Mouse (Mus musculus) frontal cortex, adult 2 months (tissue): ENCODE measurements around the gene Eya2. TPM values are rescaled to one million over a fixed set of nuclear protein-coding genes. Genes with fewer than 3 reads are reported as not detected.
"Not testable (repeated sequence)": the region's sequence is repeated elsewhere in the genome, so short reads cannot be mapped to it uniquely, and the experiment has no call there.

ENCODE experiments used
- DNase-seq, 2 experiments: peaks; one replicate each; pipeline ENCODE4 v3.0.0; 2022; ENCODE audit warnings: low spot score in 1 of 2; ENCODE audit errors: extremely low spot score in 1 of 2
- polyA plus RNA-seq: library from polyadenylated mRNA; depleted of rRNA; stranded (reverse); fragments of >200 nt; gene quantifications from 2 replicates; pipeline ENCODE4 v1.2.3, GENCODE M21; 2012; rRNA removed

The Eya2 gene
- polyA plus RNA-seq: 11.9 and 17.1 TPM in 2 replicates

- DNase-seq: no peak
Observed at GRCm38 (mm10) chr2:165594907-165595675, at the start of gene Eya2. Eya2 (plus strand) TSS chr2:165595032.

DNA sequence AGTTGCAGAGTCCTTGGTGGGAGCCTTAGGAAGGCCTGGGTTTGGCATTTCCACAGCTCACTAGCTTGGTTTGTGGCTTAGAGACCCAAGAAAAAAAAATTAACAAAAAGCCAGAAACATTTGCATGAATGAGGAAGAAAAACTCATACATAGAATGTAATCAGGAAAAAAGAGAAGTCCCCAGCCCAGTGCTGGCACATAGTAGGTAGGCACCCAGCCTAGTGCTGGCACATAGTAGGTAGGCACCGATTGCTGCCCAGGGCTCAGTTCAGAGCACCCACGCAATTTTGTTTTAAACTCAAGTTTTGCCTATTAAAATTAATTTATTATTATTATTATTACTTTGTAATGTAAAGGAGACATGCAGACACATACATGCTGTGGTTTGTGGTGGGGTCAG lies 49.1 kb upstream of the Eya2 start:
- no peak for DNase-seq

DNA sequence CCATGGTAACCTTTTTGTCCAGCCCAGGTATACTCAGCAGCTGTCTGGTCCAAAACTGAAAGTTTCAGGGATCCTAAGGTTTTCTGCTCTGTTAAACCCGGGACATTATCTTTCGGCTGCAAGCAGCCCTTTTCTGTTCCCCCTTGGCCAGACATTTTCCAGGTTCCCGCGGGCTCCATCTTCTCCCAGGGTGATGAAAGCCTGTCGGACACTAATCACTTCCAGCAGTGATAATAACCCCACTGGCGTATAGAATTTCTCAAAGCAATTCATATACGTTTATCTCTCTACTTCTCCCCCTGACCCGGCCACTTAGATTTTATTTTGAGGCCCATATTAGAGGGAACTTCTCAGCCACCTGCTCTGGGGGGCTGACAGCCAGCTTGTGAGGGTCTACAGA lies 48.5 kb upstream of the Eya2 start:
- no peak for DNase-seq

GRCm38 (mm10) chr2:165547410-165547809 lies 47.4 kb upstream of the Eya2 start:
- peak; percentile 15 to 36 for DNase-seq

GRCm38 (mm10) chr2:165548627-165549026 lies 46.2 kb upstream of the Eya2 start:
- no peak for DNase-seq

DNA sequence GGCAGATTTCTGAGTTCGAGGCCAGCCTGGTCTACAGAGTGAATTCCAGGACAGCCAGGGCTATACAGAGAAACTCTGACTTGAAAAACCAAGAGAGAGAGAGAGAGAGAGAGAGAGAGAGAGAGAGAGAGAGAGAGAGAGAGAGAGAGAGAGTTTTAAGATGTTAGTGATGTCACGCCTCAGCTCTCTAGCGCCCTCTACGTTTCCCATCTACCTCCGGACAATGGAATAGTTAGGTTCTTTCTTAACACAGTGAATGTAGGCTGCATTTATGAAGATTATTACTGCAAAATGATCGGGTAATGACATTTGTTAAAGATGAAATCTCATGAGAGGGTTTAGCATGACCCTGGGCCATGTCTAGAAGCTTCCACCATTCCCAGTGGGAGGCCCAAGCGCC lies 44.4 kb upstream of the Eya2 start:
- DNase-seq: not testable (repeated sequence)

DNA sequence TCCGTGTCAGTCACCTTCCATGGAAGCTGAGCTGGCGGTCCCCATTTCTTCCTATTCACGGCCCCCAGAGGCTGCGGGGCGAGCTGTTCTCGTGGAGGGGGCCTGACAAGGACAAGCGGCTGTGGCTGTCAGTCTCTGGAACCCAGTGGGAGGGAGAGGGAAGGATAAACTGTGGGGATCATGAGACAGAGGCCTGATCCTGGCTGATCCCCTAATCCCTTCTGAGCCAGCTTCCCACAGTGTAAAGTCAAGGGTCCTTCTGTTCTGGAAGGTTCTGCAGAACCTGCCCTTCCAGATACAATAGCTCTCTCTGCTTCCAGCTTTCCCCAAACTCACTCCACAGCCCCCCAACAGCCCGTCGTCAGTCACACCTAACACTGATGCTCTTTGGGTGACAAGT lies 40.8 kb upstream of the Eya2 start:
- DNase-seq: no peak

DNA sequence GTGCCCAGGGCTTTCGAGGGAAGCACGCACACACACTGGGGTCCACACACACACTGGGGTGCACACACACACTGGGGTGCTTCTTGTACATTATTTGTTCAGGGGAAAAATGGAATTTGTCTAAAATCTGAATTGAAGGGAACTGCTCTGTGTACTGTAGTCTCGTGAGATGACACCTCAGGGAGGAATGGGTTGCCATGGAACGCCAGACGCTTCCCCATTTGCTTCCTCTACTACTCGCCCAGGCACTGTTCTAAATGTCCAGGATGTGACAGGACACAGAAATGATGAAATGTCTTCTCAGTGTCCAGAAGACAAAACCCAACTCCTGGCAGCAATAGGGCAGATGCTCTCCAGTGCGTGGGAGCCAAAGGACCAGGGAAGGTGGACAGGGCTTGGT lies 37.6 kb upstream of the Eya2 start:
- DNase-seq: no peak

- no peak for DNase-seq
Observed at GRCm38 (mm10) chr2:165558916-165559315, 35.9 kb upstream of the Eya2 start.

DNA sequence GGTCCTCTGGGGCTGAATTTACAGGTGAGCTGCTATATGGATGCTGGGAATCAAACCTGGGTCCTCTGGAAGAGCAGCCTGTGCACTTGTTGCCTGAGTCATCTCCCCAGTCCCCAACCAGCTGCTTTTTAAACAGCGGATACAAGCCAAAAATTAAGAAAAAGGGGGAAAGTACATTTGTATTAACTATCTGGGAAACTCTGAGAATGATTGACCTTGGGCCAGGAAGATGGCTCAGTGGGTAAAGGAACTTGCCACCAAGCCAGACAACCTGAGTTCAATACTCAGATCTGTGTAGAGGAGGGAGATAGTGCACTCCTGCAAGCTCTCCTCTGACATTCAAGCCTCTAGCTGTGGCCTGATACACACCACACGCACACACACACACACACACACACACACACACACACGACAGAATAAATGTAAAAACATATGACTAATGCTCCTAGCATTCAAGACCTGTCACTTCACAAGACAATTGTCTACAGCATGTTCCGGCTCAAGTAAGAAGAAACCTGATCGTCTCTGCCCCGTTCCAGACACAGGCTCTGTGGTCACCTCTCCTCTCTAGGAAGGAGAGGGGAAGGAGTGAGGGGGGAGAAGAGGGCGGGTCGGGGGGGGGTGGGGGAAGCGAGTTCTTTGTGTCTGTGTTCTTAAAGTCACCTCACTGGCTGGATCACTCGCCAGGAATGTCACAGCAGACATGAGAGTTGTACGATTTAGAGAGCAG lies 35.2 kb upstream of the Eya2 start:
- DNase-seq: no peak

DNA sequence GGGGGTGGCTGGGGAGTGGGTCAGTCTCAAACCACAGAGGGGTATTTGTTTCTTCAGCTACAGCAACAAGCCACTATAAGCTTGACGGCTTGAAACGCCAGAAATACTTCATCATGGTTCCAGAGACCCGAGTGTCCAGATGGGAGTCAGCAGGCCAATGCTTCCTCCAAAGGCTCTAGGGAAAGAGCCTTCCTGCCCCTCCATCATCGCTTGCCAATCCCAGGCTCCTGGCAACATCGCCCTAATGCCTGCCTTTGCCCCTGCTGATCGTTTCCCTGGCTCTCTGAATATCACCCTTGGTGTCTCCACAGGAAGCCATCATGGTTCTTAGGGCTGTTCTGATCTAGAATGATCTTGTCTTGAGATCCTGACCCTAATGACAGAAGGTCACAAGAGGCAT lies 33.0 kb upstream of the Eya2 start:
- no peak for DNase-seq

GRCm38 (mm10) chr2:165563298-165564058 lies 31.4 kb upstream of the Eya2 start:
- DNase-seq: no peak

GRCm38 (mm10) chr2:165564101-165564500 lies 30.7 kb upstream of the Eya2 start:
- no peak for DNase-seq

DNA sequence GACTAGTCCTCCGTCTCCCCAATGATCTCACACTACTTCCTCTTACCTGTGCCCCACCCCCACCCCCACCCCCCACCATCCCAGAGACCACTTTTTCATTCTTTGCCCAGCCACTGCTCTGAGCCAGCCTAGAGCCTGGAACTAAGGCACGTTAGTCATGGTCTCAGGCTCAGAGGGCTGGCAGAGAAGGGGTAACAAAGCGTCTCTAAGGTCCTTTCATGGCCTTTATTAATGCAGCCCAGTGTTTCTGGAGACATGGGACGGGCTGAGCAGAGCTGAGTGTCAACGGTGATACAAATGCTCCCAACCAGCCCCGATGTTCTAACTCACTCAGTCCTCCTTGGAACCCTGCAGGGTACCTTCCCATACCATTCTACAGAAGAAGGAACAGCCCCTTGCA lies 30.2 kb upstream of the Eya2 start:
- DNase-seq: no peak

GRCm38 (mm10) chr2:165566898-165567297 lies 27.9 kb upstream of the Eya2 start:
- DNase-seq: no peak

GRCm38 (mm10) chr2:165567820-165568219 lies 27.0 kb upstream of the Eya2 start:
- DNase-seq: no peak

DNA sequence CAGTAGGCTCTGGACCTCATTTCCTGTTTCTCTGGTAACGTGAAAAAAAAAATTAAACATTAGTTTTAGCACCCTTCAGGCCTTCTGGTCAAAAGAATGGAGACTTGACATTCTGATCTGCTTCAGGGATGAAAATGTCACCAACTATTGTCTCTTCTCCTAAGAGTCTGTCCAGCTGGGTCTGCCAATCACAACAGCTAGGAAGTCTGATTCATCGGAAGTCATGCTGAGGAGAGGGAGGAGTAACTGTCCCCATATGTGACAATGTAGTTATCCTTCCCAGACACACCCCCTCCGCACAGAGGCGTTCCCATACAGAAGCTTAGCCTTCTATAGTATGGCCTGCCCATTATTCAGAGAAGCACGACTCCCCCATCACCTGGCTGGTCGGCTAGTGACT lies 25.9 kb upstream of the Eya2 start:
- DNase-seq: no peak

- no peak for DNase-seq
Observed at GRCm38 (mm10) chr2:165571216-165571778, 23.5 kb upstream of the Eya2 start.

DNA sequence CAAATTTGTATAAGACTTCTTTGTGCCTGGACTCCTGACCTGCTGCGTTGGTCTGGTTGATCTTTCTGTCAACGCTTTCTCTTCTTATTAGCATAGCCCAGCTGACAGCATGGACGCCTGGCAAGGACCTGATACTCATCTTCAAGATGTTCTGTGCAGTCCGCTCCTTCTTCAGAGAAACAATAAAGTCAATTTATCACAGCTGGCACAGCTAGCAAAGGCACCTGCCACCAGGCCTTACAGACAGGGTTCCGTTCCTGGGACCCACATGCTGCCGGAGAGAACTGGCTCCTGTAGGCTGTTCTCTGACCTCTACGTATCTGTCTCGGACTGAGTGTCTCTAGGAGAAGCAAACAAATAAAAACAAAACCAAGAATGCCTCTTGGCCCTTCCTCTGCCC lies 11.8 kb upstream of the Eya2 start:
- DNase-seq: no peak

GRCm38 (mm10) chr2:165583518-165583917 lies 11.3 kb upstream of the Eya2 start:
- DNase-seq: no peak

DNA sequence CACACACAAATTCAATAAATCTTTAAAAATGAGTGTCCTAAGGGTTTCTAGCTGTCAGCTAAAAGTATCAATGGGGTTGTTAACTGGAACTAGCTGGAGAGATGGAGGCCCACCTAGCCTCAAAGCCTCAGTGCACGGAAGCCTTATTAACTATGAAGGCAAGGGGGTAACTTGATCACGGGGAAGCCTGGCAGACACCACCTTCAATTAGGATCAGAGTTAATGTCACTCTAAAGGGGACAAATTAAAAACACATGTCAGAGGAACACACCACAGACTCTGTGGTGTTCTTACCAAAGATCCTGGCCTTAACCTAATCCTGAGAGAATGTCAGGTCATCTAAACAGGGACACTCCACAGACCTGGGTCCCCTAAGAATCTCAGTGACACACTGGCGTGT lies 10.3 kb upstream of the Eya2 start:
- no peak for DNase-seq
